Mouse (Mus musculus) WW6 (cell line): Measurements from ENCODE around the gene Trim75.

Experiments
- DNase-seq: peaks from one replicate; pipeline ENCODE4 v3.0.0-alpha.2; 2013; ENCODE audit warnings: low read depth, low spot score

The Trim75 gene

GRCm38 (mm10) chr8:64944831-64945230, 42.8 kb downstream of the Trim75 start:
- no peak for DNase-seq

DNA sequence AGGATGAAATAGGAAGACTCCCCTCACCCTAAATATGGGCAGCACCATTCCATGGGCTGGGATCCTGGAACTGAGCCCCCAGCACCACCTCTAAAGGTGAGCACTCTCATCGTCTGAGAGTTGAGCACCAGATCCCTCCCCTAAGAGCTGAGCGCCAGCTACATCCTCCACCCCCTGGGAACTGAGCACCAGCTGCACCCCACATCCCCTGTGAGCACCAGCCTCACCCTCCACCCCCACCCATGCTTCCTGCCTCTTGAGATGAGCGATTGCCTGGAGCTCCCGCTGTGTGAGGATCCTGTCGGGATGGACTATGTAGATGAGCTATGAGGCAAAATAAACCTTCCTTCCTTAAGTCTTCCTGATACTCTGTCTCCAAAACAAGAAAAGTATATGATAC, 44.7 kb downstream of the Trim75 start:
- DNase-seq: no peak

- DNase-seq: peak; percentile 57
Measured at GRCm38 (mm10) chr8:64941495-64941894, 46.1 kb downstream of the Trim75 start.

- no peak for DNase-seq
Measured at GRCm38 (mm10) chr8:64941019-64941418, 46.6 kb downstream of the Trim75 start.

DNA sequence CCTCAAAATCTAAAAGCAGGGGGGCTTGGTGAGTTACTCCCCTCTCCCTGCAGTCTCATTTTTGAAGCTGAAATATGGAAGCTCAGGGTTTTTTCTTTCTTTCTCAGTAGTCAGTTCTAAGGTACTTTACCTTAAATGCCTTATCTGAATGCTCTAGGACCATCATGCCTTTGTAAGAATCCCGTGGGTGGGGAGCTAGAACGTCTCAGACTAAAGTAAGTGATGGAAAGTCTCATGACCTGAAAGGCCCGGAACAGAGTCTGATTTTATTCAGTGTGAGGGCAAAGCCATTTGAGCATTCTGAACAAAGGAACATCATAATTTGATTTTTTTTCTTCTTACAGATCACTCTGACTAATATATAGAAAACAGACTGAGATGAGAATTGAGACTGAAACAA, 52.6 kb downstream of the Trim75 start:
- no peak for DNase-seq
